Mouse (Mus musculus): ENCODE results near the gene Laptm5. TPM values are rescaled to one million over a fixed set of nuclear protein-coding genes. Genes with fewer than 3 reads are reported as not detected.
A peak's percentile ranks its signal among the peaks of the same experiment; 100 is the strongest.

The Laptm5 gene
- polyA plus RNA-seq, 1 experiment from 2014 or later: 34.0 TPM

- Histone ChIP-seq H3K27me3 (ENCODE audit: control insufficient read depth, insufficient read depth, low read length) (no peaks in the 10 kb centered on the region), H3K36me3 (ENCODE audit: control insufficient read depth, insufficient read depth, low read length) (no peaks in the 10 kb centered on the region), H3K4me3 (ENCODE audit: low read depth, low read length) (no peak overlapping the region), H3K4me2 (replicated peaks; ENCODE audit: low read depth) (no peak overlapping the region), H3K4me1 (replicated peaks; ENCODE audit: control insufficient read depth, insufficient read depth) (no peaks in the 10 kb centered on the region), H3K9ac (ENCODE audit: low read length) (no peak overlapping the region), H3K27ac (replicated peaks) (no peak overlapping the region), H3K9me3 (ENCODE audit: control insufficient read depth, low read length) (no peaks in the 10 kb centered on the region)
- DNase-seq (ENCODE audit: low spot score) (no peak), ATAC-seq (ENCODE audit: low FRiP score, low TSS enrichment) (no peak)
- TF ChIP-seq CTCF (IDR thresholded peaks at IDR 0.05; ENCODE audit: low read depth): peak; percentile 55
- no peak for TF ChIP-seq EP300 (optimal IDR thresholded peaks at IDR 0.05)
- WGBS: 86% methylated on average over 5 of the region's 5 CpGs
These were observed 39.5 kb upstream of the Laptm5 start for GRCm38 (mm10) chr4:130873440-130873839.

GRCm38 (mm10) chr4:130874601-130875000 is 38.3 kb upstream of the Laptm5 start:
- DNase-seq (ENCODE audit: low spot score) (peak; percentile 77), ATAC-seq (ENCODE audit: low FRiP score, low TSS enrichment) (peak; percentile 14; the same call in 1 of the 2 replicates)
- no peaks in the 10 kb centered on the region for H3K4me1 ChIP-seq (replicated peaks; ENCODE audit: control insufficient read depth, insufficient read depth)
- H3K36me3 ChIP-seq (ENCODE audit: control insufficient read depth, insufficient read depth, low read length): no peaks in the 10 kb centered on the region
- H3K4me3 ChIP-seq (ENCODE audit: low read depth, low read length): no peak overlapping the region
- H3K9ac ChIP-seq (ENCODE audit: low read length): no peak overlapping the region
- H3K4me2 ChIP-seq (replicated peaks; ENCODE audit: low read depth): peak overlapping the region; percentile 26; the same call in 1 of the 2 replicates
- no peaks in the 10 kb centered on the region for H3K27me3 ChIP-seq (ENCODE audit: control insufficient read depth, insufficient read depth, low read length)
- H3K27ac ChIP-seq (replicated peaks): no peak overlapping the region
- TF ChIP-seq EP300 (optimal IDR thresholded peaks at IDR 0.05) (no peak), CTCF (IDR thresholded peaks at IDR 0.05; ENCODE audit: low read depth) (no peak)
- 11% methylated on average over 10 of the region's 10 CpGs for WGBS
- no peaks in the 10 kb centered on the region for H3K9me3 ChIP-seq (ENCODE audit: control insufficient read depth, low read length)

- WGBS: 47% methylated on average over 14 of the region's 14 CpGs
- Histone ChIP-seq H3K27ac (replicated peaks) (no peak overlapping the region), H3K9me3 (ENCODE audit: control insufficient read depth, low read length) (no peaks in the 10 kb centered on the region), H3K36me3 (ENCODE audit: control insufficient read depth, insufficient read depth, low read length) (no peaks in the 10 kb centered on the region), H3K27me3 (ENCODE audit: control insufficient read depth, insufficient read depth, low read length) (no peaks in the 10 kb centered on the region), H3K9ac (ENCODE audit: low read length) (no peak overlapping the region), H3K4me3 (ENCODE audit: low read depth, low read length) (no peak overlapping the region), H3K4me2 (replicated peaks; ENCODE audit: low read depth) (no peak overlapping the region), H3K4me1 (replicated peaks; ENCODE audit: control insufficient read depth, insufficient read depth) (no peaks in the 10 kb centered on the region)
- DNase-seq (ENCODE audit: low spot score) (no peak), ATAC-seq (ENCODE audit: low FRiP score, low TSS enrichment) (0 out of 2 replicates have a peak, but pooled peaks have one; percentile 6)
- TF ChIP-seq CTCF (IDR thresholded peaks at IDR 0.05; ENCODE audit: low read depth) (no peak), EP300 (optimal IDR thresholded peaks at IDR 0.05) (no peak)
These were observed 36.8 kb upstream of the Laptm5 start for GRCm38 (mm10) chr4:130876016-130876726.

GRCm38 (mm10) chr4:130878273-130879047 is 34.5 kb upstream of the Laptm5 start:
- Histone ChIP-seq H3K27me3 (ENCODE audit: control insufficient read depth, insufficient read depth, low read length) (no peaks in the 10 kb centered on the region), H3K4me2 (replicated peaks; ENCODE audit: low read depth) (peak overlapping the region; percentile 44), H3K4me1 (replicated peaks; ENCODE audit: control insufficient read depth, insufficient read depth) (no peaks in the 10 kb centered on the region), H3K4me3 (ENCODE audit: low read depth, low read length) (no peak overlapping the region), H3K9me3 (ENCODE audit: control insufficient read depth, low read length) (no peaks in the 10 kb centered on the region), H3K36me3 (ENCODE audit: control insufficient read depth, insufficient read depth, low read length) (no peaks in the 10 kb centered on the region), H3K27ac (replicated peaks) (no peak overlapping the region), H3K9ac (ENCODE audit: low read length) (no peak overlapping the region)
- TF ChIP-seq CTCF (IDR thresholded peaks at IDR 0.05; ENCODE audit: low read depth): peak; percentile 93
- TF ChIP-seq EP300 (optimal IDR thresholded peaks at IDR 0.05): no peak
- DNase-seq (ENCODE audit: low spot score) (peak; percentile 91), ATAC-seq (ENCODE audit: low FRiP score, low TSS enrichment) (peak; percentile 65)
- WGBS: 6% methylated on average over 21 of the region's 21 CpGs

DNA sequence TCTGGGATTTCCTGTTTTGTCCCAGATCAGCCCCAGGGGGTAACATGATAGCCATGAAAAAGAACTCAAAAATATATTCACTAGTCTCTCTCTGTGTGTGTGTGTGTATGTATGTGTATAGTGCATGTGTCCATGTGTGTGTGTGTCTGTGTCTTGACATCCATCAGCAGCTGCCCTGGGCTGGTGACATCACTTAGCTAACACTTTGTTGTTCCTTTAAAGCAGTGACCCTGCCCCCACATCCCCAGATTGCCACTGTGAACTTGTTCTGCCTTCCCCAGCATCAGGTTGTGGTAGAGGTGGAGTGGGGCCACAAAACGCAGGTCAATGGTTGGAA is 33.9 kb upstream of the Laptm5 start:
- 74% methylated on average over 1 of the region's 1 CpGs for WGBS
- no peak overlapping the region for H3K4me3 ChIP-seq (ENCODE audit: low read depth, low read length)
- H3K27ac ChIP-seq (replicated peaks): no peak overlapping the region
- H3K4me1 ChIP-seq (replicated peaks; ENCODE audit: control insufficient read depth, insufficient read depth): no peaks in the 10 kb centered on the region
- no peaks in the 10 kb centered on the region for H3K36me3 ChIP-seq (ENCODE audit: control insufficient read depth, insufficient read depth, low read length)
- DNase-seq (ENCODE audit: low spot score) (no peak), ATAC-seq (ENCODE audit: low FRiP score, low TSS enrichment) (no peak)
- no peaks in the 10 kb centered on the region for H3K27me3 ChIP-seq (ENCODE audit: control insufficient read depth, insufficient read depth, low read length)
- H3K4me2 ChIP-seq (replicated peaks; ENCODE audit: low read depth): no peak overlapping the region
- TF ChIP-seq CTCF (IDR thresholded peaks at IDR 0.05; ENCODE audit: low read depth) (no peak), EP300 (optimal IDR thresholded peaks at IDR 0.05) (no peak)
- H3K9me3 ChIP-seq (ENCODE audit: control insufficient read depth, low read length): no peaks in the 10 kb centered on the region
- H3K9ac ChIP-seq (ENCODE audit: low read length): no peak overlapping the region

DNA sequence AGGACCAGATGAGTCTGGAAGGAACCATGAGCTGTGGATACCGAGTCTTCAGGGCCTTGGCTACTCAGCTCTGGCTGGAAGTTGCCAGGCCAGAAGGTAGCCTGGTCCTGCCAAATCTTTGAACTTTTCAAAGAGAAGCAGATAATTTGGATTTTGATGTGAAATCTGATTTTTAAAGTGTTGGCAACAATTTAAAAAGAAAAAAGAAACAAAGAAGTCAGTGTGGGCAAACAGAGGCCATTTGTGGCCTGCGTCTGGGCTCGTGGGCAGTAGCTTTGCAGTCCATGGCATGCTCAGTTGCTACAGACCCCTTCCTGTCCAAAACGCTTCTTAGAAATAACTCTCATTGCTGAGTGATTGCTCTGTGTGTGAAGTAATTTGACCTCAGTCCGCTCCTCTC is 31.6 kb upstream of the Laptm5 start:
- no peaks in the 10 kb centered on the region for H3K27me3 ChIP-seq (ENCODE audit: control insufficient read depth, insufficient read depth, low read length)
- H3K4me1 ChIP-seq (replicated peaks; ENCODE audit: control insufficient read depth, insufficient read depth): no peaks in the 10 kb centered on the region
- TF ChIP-seq EP300 (optimal IDR thresholded peaks at IDR 0.05) (no peak), CTCF (IDR thresholded peaks at IDR 0.05; ENCODE audit: low read depth) (no peak)
- H3K4me2 ChIP-seq (replicated peaks; ENCODE audit: low read depth): no peak overlapping the region
- ATAC-seq (ENCODE audit: low FRiP score, low TSS enrichment) (no peak), DNase-seq (ENCODE audit: low spot score) (no peak)
- H3K36me3 ChIP-seq (ENCODE audit: control insufficient read depth, insufficient read depth, low read length): no peaks in the 10 kb centered on the region
- no peak overlapping the region for H3K9ac ChIP-seq (ENCODE audit: low read length)
- WGBS: 67% methylated on average over 5 of the region's 5 CpGs
- H3K4me3 ChIP-seq (ENCODE audit: low read depth, low read length): no peak overlapping the region
- H3K27ac ChIP-seq (replicated peaks): no peak overlapping the region
- no peaks in the 10 kb centered on the region for H3K9me3 ChIP-seq (ENCODE audit: control insufficient read depth, low read length)
